Mouse (Mus musculus) heart, adult 2 months (tissue): ENCODE data around the gene Plod2.

ENCODE experiments used
- CTCF ChIP-seq: fragments of 200-600 bp; IDR thresholded peaks from 2 replicates; pipeline ENCODE4 v1.8.1; 2022; ENCODE audit warnings: antibody characterized with exemption, mild to moderate bottlenecking, moderate library complexity
- EP300 ChIP-seq: fragments of 200-500 bp; IDR thresholded peaks from 2 replicates; pipeline ENCODE4 v1.6.1; 2011; ENCODE audit warnings: low read depth, low read length, control low read depth; ENCODE audit not compliant: insufficient read depth
- POLR2A ChIP-seq: fragments of 200-500 bp; IDR thresholded peaks from 2 replicates; pipeline ENCODE4 v1.6.1; 2011; ENCODE audit warnings: mild to moderate bottlenecking, low read depth, low read length, control low read depth; ENCODE audit not compliant: insufficient read depth

DNA sequence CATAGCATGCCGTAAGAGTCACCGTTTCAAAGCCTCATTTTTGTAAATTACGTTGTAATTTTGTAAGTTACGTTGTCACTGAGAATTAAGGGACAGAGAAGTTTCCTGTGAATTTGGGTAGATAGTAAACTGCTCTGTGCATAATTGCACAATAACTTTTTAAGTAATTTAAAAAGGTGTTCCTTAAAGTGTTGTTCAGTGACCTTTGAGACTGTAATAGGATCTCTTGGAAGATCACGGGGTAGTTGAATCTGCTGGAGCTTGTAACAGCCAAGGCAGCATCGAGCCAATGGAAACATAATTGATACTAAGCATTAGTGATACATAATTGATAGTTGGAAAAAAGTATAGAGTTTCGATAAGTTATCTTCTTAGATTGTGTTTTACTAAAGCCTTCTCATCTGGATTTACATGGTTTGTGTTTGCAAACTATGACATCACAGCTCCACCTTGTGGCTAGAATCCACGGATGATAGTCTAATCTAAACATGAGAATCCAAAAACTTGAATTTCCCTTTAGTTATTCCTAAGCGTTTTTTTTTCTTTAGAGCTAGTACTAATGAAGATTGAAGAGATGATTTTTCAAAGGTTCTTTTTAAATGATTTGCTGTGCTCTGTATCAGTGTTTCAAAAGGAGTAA is 68.7 kb downstream of the Plod2 start:
- TF ChIP-seq CTCF (peak; percentile 83), EP300 (no peak), POLR2A (no peak)
